Mouse (Mus musculus) large intestine, adult 2 months (tissue): ENCODE measurements around the gene Kcnmb4. TPM values are rescaled to one million over a fixed set of nuclear protein-coding genes. Genes with fewer than 3 reads are reported as not detected.

Experiments
- DNase-seq: peaks from one replicate; pipeline ENCODE4 v3.0.0-alpha.2; 2012; ENCODE audit warnings: low read depth, low spot score
- WGBS: fragments of 180-500 bp; shearing (Covaris S2); methylation state at CpG from one replicate; pipeline ENCODE4 v1.1.7; 2018; 5-methylcytosine and 5-hydroxymethylcytosine counted together
- polyA plus RNA-seq: library from polyadenylated mRNA; depleted of rRNA; stranded (reverse); fragments of >200 nt; gene quantifications from 2 replicates; pipeline ENCODE4 v1.2.3, GENCODE M21; 2012

The Kcnmb4 gene
- polyA plus RNA-seq, 1 experiment = 1.6 TPM

DNA sequence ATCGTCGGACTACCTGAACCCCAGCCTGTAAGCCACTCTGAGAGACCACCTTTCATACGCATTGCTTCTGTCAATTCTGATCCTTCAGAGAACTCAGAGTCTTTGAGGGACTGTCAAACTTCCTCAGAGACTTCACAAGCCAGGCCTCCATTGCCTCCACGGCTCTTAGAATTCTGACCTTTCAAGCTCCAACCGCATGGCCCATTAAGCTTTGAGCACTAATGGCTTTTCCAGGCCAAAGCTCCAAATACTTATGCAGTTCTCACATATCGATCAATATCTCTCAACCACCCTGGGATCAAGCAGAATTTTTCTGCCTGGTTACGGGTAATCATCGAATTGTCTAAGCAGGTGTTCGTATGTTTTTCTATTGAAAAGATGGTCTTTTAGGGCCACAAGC is 12.2 kb downstream of the Kcnmb4 start:
- WGBS = 93% methylated on average over 9 of the region's 9 CpGs
- DNase-seq = no peak

DNA sequence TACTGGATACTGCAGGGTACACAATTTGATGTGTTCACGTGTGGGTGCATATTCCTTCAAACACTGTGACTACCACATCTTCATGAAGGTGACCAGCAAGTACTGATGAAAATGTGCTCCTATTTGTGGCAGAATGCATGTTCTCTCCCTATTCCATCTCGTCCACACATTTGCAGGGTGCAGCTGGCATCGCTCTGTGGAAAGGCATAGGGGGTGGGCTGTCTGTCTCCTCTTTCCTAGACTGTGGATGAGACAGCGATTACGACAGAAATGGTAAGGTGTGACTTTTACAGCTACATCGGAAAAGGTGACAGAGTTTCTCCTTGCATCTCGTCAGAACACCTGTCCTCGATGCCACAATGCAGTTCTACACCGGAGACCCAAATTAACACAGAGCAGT is 14.9 kb downstream of the Kcnmb4 start:
- no peak for DNase-seq
- whole genome bisulfite sequencing = 92% methylated on average over 9 of the region's 9 CpGs

DNA sequence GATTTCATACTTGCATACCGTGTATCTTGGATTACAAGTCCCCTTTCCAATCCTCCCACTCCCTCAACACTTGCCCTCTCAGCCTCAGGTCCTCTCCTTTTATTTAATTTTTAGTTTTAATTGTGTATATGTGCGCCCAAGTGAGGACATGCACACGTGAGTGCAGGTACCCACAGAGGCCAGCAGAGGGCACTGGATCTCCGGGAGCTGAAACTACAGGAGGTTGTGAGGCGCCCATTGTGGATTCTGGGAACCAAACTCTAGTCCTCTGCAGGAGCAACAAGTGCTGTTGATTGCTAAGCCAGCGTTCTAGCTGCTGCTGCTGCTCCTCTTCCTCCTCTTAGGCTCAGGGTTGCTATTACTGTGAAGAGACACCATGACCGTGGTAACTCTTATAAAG is 20.9 kb downstream of the Kcnmb4 start:
- no peak for DNase-seq
- 93% methylated on average over 7 of the region's 7 CpGs for WGBS

DNA sequence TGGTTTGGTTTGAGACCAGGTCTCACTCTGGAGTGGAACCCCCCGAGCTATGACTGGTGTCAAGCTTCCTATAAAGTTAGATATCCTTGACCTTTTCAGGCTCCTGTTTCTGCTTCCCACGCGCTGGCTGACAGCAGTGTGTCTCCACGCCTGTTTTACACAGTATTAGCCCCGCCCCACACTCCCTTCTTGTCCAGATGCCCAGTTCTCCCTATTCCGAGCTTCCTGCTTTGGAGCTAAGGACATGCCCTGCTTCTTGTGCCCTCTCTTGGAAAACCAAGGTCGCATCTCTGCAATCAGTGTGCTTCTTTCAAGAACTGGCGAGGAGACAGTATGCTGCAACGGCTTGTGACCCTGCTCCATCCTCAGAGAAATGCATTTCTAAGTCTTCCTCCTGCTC is 23.1 kb downstream of the Kcnmb4 start:
- WGBS = 49% methylated on average over 9 of the region's 9 CpGs
- no peak for DNase-seq

DNA sequence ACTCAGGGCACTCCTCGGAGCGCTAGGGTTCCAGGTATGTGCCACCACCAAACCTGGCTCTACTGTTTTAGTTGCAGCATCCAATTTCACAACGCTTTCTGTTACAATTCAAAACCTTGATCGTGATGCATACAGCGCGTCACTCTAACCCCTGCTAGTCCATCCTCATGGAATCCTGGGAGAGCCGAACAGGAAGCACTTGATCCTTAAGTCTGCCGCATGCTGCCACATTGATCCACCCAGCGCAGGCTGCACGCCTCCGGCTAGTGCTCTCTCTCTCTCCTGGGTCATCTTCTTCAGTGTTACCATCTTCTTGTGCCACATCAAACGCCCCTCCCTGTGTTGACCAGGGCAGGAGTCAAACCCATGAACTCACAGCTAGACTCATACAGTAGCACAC is 25.5 kb downstream of the Kcnmb4 start:
- WGBS = 94% methylated on average over 12 of the region's 12 CpGs
- DNase-seq = no peak

DNA sequence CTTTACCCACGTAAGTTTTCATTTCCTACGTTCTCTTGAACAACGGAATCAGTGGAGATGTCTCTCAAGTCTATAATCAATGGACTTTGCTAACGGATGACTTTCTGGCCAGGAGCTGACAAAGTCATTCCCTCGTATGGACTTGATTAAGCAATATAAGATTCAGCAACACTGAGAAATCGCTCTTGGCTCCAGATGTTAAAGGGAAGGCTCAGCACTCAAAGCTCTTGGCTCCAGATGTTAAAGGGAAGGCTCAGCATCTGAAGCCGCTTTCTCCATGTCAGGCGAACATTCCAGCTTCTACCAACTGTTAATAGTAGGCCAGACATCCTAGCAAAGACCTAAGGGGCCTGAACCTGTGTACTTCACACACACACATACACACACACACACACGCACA is 26.5 kb downstream of the Kcnmb4 start:
- DNase-seq = no peak
- 87% methylated on average over 9 of the region's 9 CpGs for WGBS

DNA sequence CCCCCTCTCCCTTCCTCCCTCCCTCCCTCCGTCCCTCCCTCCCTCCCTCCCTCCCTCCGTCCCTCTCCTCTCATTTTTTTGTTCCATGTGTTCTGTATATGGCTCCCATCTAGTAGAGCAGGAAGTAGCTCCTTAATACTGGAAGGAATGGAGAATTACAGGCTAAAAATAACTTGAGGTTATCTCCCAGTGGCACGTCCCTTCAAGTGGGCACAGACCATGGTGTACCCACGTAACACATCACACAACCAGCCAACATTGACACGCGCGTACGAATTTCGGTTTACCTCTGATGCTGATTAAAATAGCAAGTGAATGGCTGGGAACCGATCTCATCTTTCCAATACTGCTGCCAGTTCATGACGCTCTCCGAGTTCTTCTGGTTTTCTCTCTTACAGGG is 27.6 kb downstream of the Kcnmb4 start:
- WGBS = 89% methylated on average over 11 of the region's 12 CpGs
- DNase-seq = no peak

DNA sequence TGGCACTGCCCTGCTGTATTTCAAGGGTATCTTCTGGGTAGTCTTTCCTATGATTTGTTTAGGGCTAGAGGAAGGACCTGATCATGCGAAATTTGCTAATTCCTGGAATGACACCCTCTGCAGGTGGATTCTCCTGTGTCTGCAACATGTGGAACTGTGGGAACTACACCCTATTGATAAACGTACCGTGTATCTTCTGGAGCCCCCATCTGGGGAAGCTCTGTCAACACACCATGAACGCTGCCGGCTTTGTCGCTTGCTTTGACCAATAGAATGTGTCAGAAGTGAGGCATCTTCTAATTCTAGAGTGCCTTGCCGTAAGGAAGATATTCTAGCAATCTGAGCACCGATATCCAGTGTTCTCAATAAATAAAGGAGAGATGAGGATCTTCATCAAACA is 28.9 kb downstream of the Kcnmb4 start:
- DNase-seq = no peak
- WGBS = 96% methylated on average over 8 of the region's 8 CpGs

DNA sequence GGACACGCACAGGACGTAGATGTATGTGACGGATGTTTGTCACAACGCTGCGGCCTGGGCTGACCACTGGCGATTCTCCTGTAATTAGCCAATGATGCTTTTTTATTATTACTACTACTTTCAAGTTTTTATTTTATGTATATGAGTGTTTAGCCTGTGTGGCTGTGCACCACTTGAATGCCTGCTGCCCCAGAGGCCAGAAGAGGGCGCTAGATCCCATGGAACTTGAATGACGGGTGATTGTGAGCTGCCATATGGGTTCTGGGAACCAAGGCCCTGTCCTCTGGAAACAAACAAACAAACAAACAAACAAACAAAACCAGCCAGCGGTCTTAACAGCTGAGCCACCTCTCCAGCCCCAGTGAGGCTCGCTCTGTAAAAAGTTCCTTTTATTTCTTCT is 29.3 kb downstream of the Kcnmb4 start:
- WGBS = 92% methylated on average over 10 of the region's 10 CpGs
- no peak for DNase-seq

DNA sequence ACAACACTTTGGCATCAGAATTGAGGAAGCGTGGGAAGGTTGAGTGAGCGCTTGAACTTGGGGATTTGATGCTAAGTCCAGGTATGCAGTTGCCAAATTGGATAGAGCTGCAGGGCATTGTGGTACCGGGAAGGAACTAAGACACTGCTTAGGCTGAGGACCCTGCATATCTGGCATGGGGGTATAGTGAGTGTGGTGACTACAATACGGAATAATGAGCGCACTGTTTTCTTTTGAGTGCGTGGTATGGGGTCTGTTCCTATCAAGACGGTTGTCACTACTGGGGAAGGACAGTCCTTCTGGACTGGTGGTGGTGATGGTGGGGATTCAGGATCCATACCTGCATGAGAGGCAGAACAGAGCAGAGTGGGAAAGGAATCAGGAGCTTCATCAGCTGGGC is 32.7 kb downstream of the Kcnmb4 start:
- WGBS = 94% methylated on average over 7 of the region's 7 CpGs
- DNase-seq = no peak

DNA sequence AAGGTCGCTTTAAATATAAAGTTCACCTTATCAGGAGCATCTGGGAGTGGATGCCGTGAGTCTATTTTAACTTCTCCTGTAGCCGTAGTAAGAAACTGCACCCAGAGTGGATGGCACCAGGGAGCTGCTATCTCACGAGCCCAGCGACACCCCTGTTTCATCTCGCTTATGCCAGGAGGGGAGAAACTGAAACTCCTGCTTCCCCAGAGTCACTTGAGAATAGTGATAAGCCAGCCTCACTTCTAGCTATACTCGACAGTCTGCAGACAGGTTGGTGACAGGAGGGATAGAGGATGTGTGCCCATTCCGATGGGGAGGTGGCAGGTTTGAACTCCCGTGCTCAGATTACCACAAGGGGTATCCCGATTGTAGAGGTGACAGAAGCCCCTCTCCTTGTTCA is 33.6 kb downstream of the Kcnmb4 start:
- DNase-seq = no peak
- 91% methylated on average over 10 of the region's 10 CpGs for WGBS

DNA sequence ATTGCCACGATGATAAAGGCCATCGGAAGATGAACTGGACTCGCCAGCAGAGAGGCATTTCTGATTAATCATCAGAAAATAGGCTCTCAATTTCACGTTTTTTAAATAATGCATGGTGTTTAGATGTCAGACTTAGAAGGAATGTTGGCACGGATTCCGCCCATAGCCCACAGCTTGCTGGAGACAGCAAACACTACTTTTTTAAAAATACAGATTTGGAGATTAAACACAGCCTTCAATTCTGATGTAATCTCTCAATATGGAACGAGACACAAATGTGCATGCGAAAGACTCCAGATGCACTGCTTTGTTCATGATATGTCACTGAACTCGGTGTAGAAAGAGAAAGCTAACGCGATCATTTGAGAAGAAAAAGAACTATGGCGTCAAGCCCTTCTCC is 38.2 kb downstream of the Kcnmb4 start:
- no peak for DNase-seq
- WGBS = 85% methylated on average over 12 of the region's 12 CpGs

DNA sequence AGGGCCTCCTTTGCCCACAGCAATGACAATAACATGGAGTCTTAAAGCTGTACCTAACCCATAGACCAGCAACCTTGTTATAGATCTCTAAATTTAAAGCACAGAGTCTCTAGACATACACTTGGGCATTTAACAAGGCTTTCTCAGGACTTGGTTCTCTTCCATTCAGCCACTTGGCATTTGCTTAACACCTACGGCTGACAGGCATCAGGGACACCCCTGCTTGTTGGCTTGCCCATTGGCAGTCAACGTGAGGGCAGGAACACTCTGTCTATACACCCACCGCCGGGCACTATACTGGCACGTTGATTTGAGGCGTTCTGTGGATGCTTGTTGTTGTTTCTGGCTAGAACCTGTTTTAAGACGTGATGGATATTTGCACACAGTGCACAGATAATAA is 41.3 kb downstream of the Kcnmb4 start:
- DNase-seq = no peak
- WGBS = 83% methylated on average over 7 of the region's 7 CpGs

DNA sequence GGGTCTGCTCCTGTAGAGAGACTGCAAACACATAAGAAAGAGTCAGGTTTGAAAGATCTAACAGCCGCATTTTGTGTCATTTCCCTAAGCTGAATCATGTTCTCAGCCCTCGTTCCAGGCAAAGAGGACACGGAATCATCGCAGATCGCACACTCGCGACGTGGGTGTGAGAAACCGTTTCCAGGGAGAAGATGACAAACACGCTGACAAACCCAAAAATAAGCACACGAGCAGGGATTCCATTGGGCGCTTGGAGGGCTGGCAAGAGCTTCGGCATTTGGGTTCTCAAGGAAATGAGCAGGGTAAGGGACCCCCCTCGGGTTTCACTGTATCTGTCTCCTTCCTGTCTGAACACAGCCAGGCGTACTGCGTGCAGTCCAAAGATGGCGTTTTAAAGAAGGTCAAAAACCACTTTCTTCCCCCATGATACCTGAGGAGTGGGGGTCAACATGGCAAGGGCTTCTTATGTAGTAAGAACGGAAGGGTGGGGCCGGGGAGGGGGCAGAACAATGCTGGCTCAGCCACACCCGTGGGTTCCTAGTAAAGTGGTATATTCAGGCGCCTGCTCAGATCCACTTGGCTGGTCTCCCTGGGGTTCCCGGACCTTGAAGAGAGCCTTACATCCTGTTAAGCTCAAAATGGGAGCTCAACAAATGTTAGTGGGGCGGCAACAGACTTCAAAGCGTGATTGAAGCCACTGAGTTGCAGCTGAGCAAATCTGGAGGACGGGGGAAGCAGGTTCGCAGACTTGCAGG is 45.5 kb downstream of the Kcnmb4 start:
- DNase-seq = no peak
- WGBS = 94% methylated on average over 26 of the region's 26 CpGs

DNA sequence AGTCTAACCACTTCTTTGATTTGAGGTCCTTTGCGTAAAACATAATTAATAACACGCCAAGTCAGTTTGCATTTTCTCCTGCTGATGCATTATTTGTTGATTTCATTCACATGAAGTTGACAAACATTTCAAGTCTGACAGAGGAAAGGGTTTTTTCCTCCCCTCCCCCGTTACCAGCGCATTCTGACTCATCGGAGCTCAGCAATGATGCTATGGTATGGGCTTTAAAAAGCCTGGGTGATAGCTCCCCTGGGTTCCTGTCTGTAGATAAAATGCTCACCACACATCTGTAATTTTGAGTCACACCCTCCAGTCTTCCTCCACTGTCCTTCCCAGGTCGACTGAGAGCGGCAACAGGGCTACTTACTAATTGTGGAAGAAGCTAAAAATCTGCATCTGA is 47.5 kb downstream of the Kcnmb4 start:
- no peak for DNase-seq
- WGBS = 83% methylated on average over 7 of the region's 7 CpGs

DNA sequence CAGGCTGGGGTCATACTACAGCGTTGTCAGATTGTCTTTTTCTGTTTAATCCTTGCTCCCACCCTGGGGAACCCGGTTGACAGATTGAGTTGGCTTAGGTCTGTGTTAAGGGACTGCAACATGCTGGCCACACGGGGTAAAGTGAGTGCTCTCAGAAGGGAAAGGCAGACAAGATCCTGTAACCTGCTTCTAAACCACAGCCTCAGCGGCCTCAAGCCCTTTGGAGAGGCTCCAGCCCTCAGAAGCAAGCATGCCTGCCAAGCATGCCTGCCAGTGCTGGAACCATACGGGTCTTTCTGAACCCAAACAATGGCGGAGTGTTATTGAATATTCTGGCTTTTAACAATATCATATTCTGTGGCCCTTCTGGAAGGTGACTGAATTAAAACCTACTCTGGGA is 48.8 kb downstream of the Kcnmb4 start:
- 79% methylated on average over 6 of the region's 6 CpGs for WGBS

DNA sequence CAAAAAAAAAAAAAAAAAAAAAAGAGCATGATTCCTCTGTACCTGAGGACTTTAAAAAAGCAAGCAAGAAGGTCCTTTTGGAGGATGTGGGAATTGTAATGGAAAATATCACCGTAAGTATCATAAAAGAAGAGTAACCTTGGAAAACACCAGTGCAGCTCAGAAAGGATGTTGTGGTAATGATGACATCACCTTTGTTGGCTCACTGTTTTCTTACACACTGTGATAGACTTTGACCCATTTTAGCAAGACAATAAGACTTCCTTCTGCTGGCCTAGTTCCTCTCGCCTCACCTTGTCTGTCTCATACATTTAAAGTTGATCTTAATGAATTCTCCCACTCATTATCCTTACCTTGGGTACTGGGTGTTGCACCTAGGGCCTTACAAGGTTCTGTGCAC is 51.1 kb downstream of the Kcnmb4 start:
- DNase-seq = no peak
- 48% methylated on average over 2 of the region's 2 CpGs for WGBS

More for the DNA sequence above, 48.8 kb downstream of the Kcnmb4 start:
- no peak for DNase-seq

DNA sequence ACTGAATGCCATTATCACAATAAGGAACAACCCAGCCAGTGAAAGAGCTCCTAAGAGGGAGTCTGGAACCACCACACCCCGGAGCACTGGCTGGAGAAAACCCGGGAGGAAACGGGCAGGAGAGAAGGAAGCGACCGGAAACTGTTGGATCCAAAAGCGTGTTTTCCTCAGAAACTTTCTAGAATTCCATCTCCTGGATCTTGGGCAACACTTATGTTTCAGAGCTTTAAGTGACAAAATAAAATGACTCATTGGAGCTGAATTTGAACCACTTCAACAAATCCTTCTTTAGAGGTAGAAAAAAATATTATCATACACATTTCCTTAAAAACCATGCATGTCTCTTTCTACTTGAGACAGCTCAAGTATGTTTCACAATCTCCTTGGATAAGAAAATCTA is 52.7 kb downstream of the Kcnmb4 start:
- 88% methylated on average over 6 of the region's 6 CpGs for WGBS
- no peak for DNase-seq

DNA sequence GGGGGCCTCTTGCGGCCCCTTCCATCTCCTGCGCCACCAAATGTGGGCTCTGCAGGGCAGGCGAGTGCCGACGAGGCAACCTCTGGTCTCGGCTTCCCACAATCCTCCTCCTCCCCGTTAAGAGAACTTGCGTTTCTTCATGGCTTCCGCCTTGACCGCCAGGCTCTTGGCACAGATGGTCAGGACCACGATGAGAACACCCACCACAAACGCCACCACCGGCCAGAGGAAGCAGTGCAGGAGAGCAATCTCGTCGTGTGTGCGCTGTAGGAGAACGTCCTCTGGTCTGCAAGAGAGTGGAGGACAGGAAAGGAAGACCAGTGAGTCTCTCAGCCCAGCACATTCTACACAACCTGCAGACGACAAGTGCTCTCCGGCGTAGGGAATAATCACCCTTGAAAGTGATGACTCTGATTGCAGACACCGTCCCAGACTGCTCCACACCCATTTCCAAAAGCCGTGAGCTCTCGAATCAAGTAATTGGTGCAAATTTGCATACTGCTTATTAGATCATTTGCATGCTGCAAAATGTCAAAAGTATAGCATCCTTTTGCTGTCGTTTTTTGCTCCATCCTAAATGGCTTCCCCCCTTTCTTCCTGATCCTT is 55.5 kb downstream of the Kcnmb4 start:
- no peak for DNase-seq
- 73% methylated on average over 24 of the region's 24 CpGs for WGBS

DNA sequence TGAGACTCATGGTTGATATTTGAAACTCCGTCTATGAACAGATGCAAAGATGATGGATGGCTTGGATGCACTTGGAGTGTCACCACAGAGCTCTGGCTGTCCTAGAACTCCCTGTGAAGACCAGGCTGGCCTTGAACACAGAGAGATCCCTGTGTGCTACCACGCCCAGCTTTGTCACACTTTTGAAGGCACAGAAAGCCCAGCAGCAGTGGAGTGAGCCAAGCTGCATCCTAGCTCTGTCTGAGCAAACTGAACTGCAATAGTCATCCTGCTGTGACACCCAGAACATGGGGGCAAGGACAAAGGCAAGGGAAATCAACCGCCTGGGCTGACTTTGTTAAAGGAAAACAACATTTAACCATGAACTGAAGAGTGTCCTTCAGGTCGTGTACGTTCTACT is 57.0 kb downstream of the Kcnmb4 start:
- WGBS = 51% methylated on average over 5 of the region's 5 CpGs

DNA sequence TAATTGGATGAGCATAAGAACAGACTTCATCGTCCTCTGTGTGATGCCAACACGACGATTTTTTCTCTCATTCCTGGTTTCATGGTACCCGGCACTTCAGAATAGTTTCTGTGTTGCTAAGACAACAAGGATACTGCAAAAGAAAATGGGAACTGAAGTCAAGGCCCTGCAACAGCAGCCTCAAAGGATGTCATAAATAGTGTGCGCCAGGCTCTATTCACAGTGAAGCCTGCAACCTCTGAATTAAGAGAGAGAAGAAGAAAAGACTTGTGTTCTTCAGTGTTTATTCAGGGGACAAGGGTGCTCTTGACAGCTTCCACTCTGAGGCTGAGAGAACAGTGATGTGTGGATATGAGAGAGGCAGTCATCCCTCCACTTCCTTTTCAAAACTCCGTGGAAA is 57.5 kb downstream of the Kcnmb4 start:
- 81% methylated on average over 6 of the region's 6 CpGs for WGBS
- DNase-seq = no peak

More for the DNA sequence above, 57.0 kb downstream of the Kcnmb4 start:
- DNase-seq = no peak

DNA sequence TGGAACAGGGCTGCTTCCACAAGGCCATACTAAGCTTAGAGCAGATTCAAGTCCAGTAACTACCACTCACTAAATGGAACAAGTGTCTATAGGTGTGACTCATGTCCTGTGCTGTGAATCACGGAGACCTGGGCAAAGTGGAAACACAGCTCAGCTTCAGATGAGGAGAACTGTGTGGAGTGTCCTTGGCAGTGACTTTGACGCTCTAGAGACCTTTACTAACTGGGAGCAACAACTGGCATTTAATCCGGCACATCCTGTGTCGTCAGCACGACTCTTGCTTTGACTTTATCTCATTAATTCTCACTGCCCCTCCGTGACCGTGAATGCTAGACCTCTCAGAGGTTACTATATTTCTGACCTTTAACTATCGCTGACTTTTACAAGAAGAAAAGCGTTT is 62.9 kb downstream of the Kcnmb4 start:
- no peak for DNase-seq
- 47% methylated on average over 9 of the region's 9 CpGs for WGBS
